Mouse (Mus musculus): ENCODE results near the gene Rps26. TPM values are rescaled to one million over a fixed set of nuclear protein-coding genes. Genes with fewer than 3 reads are reported as not detected.
A peak's percentile ranks its signal among the peaks of the same experiment; 100 is the strongest.

Gene Rps26
- 893 and 949 TPM in 2 replicates for polyA plus RNA-seq (2015; fragmentation: Nextera tagmentation; extraction: Ambion mirVana)

DNA sequence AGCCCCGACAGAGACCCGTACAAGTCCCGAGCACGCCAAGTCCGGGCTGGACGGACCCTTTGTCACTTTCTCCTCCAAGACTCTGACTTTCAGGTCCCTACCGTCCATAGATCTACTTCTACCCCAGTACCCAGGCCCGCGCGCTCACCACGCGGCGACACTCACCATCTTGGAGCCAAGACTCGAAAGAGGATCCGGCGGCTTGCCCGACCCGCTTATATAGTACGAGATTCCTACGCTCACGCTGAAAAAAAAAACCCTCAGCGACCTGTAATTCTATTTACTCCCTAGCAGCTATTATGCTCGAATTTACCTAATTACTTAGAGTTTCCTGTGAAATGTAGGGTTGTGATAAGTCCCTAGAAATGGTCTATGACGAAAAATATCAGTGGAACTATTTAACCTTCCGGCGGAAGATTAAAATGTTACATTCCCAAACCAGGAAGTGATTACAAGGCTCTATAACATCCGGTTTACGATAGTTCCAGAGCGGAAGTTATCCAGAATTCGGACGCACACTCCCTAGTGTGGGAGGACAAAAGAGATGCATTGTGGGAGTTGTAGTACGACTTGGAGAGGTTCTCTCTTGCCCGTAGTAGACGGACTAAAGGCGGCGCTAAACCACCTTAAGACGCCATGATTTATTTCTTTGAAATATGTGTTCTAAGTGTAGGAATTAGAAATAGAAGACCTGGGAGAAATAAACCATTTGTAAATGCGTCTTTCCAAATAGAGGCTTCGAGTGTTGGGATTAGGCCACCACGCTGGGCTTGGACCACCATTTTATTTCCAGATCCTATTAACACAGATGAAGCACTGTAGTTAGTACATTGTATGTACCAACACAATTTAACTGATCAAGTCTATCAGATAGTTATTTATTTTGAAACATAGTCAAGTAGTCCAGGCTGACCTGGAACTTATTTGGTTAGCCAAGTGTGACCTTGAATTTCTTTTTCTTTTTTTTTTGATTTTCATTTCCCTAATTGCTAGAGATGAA is at the start of gene Rps26:
Gene Rps26, minus strand, starts transcription at position 437 of the 1,000 bp plus-strand sequence.
- Histone ChIP-seq H3K36me3 (peaks cover 29% of the 10 kb centered on the region), H3K27ac (peak within 1 kb of the TSS; percentile 76), H3K4me3 (peak within 1 kb of the TSS; percentile 81), H3K27me3 (no peaks in the 10 kb centered on the region), H3K9ac (peak within 1 kb of the TSS; percentile 98), H3K4me1 (peaks cover 6% of the 10 kb centered on the region), H3K9me3 (no peaks in the 10 kb centered on the region), H3K4me2 (peak within 1 kb of the TSS; percentile 89)
- WGBS, result 1% methylated on average over 40 of the region's 40 CpGs
- ATAC-seq (ENCODE audit: insufficient number of reproducible peaks, insufficient read depth, low FRiP score, low TSS enrichment, low read depth), result peak; percentile 89

DNA sequence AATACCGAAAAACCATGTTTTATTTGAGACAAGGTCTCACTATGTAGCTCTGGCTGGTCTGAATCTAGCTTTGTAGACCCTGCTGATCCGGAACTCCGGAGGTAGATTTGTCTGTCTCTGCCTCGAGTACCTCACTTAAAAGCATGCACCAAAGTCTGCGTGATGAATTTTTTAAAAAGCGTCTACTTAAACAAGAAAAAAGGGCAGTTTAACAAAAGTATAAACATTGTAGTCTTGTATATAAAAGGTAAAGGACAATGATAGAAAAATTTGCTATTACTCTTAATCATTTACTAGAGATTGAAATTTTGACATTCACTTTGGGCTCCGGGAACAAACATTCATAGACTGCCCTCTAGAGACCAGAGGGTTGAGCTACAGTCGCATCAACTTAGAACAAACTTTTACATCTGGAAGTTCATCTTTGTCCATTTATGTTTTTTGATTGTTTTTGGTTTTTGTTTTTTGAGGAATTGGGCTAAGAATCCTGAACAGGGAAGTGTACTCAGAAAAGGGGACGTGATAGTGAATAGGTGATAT is 48.0 kb upstream of the Rps26 start:
- ATAC-seq (ENCODE audit: insufficient number of reproducible peaks, insufficient read depth, low FRiP score, low TSS enrichment, low read depth), result no peak
- peak overlapping the region; percentile 92 for H3K4me2 ChIP-seq
- peak overlapping the region; percentile 34; the same call in 1 of the 2 replicates for H3K27ac ChIP-seq
- H3K4me3 ChIP-seq, result peak overlapping the region; percentile 65
- H3K27me3 ChIP-seq, result no peaks in the 10 kb centered on the region
- H3K36me3 ChIP-seq, result peaks cover 22% of the 10 kb centered on the region
- WGBS, result 4% methylated on average over 9 of the region's 9 CpGs
- H3K9ac ChIP-seq, result peak overlapping the region; percentile 77
- no peaks in the 10 kb centered on the region for H3K9me3 ChIP-seq
- peaks cover 13% of the 10 kb centered on the region for H3K4me1 ChIP-seq

DNA sequence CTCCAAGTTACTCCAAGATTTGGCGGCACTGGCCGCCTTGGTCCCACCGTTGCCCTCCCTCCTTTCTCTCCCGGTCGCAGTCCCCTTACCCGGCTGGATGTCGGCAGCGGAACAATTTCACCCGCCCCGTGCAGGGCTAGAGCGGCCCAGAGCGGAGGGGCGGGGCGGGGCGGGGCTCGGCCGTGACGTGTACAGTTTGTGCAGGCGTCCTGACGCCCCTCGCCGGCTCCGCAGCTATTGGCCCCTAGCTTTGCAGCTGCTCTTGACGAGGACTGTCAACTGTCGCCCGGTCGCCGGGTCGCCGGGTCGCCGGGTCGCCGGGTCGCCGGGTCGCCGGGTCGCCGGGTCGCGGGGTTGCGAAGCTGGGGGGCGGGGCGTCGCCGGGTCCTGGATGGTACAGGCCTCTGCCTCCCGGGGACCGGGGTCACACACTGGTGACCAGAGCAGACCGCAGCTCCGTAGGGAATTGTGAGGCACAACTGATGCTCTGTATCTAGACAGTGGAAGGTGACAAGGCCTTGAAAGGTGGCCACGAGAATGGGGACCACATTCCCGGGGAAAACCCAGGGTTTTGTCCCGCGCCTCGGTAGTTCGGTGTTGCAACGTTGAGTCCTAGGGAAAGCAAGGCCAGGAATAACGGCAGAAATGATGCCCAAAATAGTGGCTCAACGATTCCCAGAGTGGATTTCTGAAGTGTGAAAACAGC is 47.4 kb upstream of the Rps26 start, which contains the start of gene Suox:
Gene Suox, minus strand, starts transcription at position 311 of the 706 bp plus-strand sequence.
- Histone ChIP-seq H3K9ac (peak within 1 kb of the TSS; percentile 77), H3K4me2 (peak within 1 kb of the TSS; percentile 92), H3K36me3 (peaks cover 16% of the 10 kb centered on the region), H3K9me3 (no peaks in the 10 kb centered on the region), H3K4me3 (peak within 1 kb of the TSS; percentile 65), H3K27ac (peak within 1 kb of the TSS; percentile 34), H3K27me3 (no peaks in the 10 kb centered on the region), H3K4me1 (peaks cover 16% of the 10 kb centered on the region)
- under 1% methylated on average over 60 of the region's 60 CpGs for WGBS
- peak; percentile 86 for ATAC-seq (ENCODE audit: insufficient number of reproducible peaks, insufficient read depth, low FRiP score, low TSS enrichment, low read depth)

DNA sequence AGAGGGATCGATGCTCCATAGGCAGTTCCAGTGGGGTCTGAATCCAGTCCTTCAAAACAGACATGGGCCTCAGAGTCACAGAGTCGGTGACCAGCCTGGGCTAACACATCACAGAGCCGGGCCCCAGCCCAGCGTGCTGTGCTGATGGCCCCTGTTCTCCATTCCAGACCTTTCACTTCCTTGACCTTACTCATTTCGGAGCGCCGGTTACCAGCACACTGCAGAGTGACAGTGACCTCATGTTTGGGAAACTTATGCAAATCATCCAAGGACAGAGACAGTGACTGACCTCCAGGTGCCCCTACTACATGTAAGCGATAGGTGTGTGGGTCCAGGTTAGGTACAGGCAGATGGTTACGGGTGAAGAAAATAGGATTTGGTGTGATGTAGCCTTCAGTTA is 44.6 kb upstream of the Rps26 start:
- Histone ChIP-seq H3K27ac (no peak overlapping the region), H3K4me2 (no peak overlapping the region), H3K27me3 (no peaks in the 10 kb centered on the region), H3K4me3 (no peak overlapping the region), H3K4me1 (peaks cover 25% of the 10 kb centered on the region), H3K9me3 (no peaks in the 10 kb centered on the region), H3K9ac (0 out of 2 replicates have a peak overlapping the region, but pooled peaks have one; percentile 32), H3K36me3 (peaks cover 10% of the 10 kb centered on the region)
- no peak for ATAC-seq (ENCODE audit: insufficient number of reproducible peaks, insufficient read depth, low FRiP score, low TSS enrichment, low read depth)
- WGBS, result 93% methylated on average over 9 of the region's 9 CpGs

DNA sequence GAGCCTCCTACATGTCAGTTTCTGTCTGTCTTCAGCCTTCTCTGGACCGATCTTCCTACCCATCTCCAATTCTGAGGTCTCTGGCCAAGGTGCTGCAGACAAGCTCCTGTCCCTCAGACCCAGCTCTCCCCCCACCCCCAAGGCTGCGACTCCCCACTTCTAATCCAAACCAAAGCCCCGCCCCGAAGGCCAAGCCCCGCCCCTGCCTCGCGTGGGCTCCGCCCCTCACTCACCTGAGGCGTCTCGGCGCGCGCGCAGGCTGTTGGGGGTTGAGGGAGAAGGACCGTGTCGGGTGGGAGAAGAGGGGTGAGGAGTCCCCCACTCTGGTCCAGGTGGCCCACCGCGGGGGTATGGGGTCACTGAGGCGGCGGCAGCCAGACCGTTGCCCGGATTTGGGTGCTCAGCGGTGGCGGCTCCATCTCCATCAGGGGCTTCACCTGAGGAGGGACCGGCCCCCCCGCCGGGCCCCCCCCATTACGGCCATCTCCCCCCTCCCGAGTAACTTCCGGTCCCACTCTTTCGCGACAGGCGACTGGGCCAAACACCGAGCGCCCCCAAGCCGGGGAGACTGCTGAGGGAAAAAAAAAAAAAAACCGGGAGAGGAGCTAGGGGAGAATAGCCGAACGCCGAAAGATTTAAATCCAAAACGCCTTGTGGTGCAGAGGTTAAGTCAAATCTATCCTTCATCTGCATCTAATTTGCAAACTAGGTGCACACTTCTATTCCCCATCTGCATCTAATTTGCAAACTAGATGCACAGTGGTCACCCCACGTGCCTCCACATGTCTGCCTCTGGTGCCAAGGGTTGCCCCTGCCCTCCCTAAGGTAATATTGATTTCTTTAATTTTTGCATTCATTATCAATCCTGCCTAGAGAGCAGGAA is 42.5 kb upstream of the Rps26 start:
- no peaks in the 10 kb centered on the region for H3K27me3 ChIP-seq
- H3K27ac ChIP-seq, result peak overlapping the region; percentile 96
- H3K4me3 ChIP-seq, result peak overlapping the region; percentile 78
- WGBS, result under 1% methylated on average over 42 of the region's 42 CpGs
- H3K9me3 ChIP-seq, result no peaks in the 10 kb centered on the region
- H3K36me3 ChIP-seq, result peaks cover 9% of the 10 kb centered on the region
- peaks cover 25% of the 10 kb centered on the region for H3K4me1 ChIP-seq
- H3K9ac ChIP-seq, result peak overlapping the region; percentile 83
- peak; percentile 72; the same call in 1 of the 2 replicates for ATAC-seq (ENCODE audit: insufficient number of reproducible peaks, insufficient read depth, low FRiP score, low TSS enrichment, low read depth)
- H3K4me2 ChIP-seq, result peak overlapping the region; percentile 68

DNA sequence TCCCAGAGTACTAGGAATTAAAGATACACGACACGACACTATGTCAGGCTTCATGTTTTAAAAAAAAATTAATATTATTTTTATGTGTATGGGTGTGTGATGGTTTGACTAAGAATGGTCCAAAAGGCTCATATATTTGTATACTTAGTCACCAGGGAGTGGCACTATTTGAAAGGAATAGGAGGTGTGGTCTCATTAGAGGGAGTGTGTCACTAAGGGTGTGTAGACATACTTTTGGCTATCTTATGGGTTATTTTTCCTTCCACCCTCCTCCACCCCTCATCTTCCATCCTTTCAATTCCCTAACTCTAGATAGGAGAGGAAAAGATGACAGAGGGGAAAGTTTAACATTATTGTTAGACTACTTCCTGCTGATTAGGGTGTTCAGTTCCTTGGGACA is 39.3 kb upstream of the Rps26 start:
- Histone ChIP-seq H3K36me3 (no peaks in the 10 kb centered on the region; the same call in 1 of the 2 replicates), H3K27me3 (no peaks in the 10 kb centered on the region), H3K4me2 (no peak overlapping the region), H3K27ac (no peak overlapping the region), H3K9ac (no peak overlapping the region), H3K9me3 (no peaks in the 10 kb centered on the region), H3K4me3 (no peak overlapping the region), H3K4me1 (0 out of 2 replicates have a peak, but pooled peaks cover 15% of the 10 kb centered on the region)
- WGBS, result 95% methylated on average over 2 of the region's 2 CpGs
- ATAC-seq (ENCODE audit: insufficient number of reproducible peaks, insufficient read depth, low FRiP score, low TSS enrichment, low read depth), result no peak

DNA sequence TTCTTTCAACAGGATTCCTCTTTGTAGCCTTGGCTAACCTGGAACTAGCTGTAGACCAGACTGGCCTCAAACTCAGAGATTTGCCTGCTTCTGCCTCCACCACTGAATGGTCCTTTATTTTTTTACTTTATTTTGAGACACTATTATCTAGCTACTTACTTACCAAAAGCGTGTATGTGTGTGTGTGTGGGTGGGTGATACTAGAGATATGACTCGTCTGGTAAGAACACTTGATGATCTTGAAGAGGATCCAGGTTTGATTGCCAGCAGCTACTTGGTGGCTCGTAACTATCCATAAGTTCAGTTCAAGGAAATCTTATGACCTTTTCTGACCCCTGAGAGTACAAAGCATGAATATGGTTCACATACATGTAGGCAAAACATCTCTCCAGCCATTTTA is 38.8 kb upstream of the Rps26 start:
- Histone ChIP-seq H3K27ac (no peak overlapping the region), H3K4me3 (no peak overlapping the region), H3K4me1 (0 out of 2 replicates have a peak, but pooled peaks cover 15% of the 10 kb centered on the region), H3K27me3 (no peaks in the 10 kb centered on the region), H3K9me3 (no peaks in the 10 kb centered on the region), H3K36me3 (no peaks in the 10 kb centered on the region), H3K9ac (no peak overlapping the region), H3K4me2 (no peak overlapping the region)
- WGBS, result 86% methylated on average over 3 of the region's 3 CpGs
- no peak for ATAC-seq (ENCODE audit: insufficient number of reproducible peaks, insufficient read depth, low FRiP score, low TSS enrichment, low read depth)

DNA sequence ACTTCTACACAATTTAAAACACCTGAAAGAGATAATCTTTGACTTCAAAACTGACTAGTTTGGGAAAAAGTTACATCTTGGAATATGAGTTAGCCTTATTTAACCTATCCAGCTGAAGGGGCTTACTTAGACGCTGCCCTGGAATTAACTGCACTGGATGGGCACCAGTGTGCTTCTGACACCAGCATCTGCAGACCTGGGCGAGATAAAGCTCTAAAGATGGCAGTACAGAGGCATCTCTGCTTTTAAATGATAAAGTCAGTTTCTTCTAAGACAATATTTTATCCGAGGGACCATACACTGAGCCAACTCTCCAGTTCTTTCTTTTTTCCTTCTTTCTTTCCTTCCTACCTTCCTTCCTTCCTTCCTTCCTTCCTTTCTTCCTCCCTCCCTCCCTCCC is 38.3 kb upstream of the Rps26 start:
- no peaks in the 10 kb centered on the region for H3K27me3 ChIP-seq
- ATAC-seq (ENCODE audit: insufficient number of reproducible peaks, insufficient read depth, low FRiP score, low TSS enrichment, low read depth), result no peak
- 63% methylated on average over 3 of the region's 3 CpGs for WGBS

DNA sequence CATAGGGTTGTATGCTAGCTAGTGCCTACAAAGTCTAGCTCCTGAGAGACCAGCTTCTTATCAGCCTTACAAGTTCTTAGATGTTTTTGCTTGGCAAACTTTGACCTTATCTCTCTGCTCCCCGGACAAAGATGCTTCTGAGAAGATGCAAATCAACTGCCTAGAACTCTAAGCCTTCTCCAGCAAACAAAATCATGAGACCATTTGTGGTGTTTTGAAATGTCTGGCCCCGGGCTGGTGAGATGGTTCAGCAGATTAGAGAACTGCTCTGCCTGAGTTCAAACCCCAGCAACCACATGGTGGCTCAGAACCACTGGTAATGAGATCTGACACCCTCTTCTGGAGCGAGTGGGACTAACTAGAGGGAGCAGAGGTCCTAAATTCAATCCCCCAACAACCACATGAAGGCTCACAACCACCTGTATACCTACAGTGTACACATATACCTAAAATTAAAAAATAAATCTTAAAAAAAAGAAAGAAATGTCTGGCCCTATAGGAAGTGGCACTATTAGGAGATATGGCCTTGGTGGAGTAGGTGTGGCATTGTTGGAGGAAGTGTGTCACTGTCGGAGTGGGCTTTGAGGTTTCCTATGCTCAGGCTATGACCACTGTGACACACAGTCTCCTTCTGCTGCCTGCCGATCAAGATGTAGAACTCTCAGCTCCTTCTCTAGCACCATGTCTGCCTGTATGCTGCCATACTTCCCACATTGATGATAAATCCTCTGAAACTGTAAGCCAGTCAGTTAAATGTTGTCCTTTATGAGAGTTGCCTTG is 37.1 kb upstream of the Rps26 start:
- Histone ChIP-seq H3K27me3 (no peaks in the 10 kb centered on the region), H3K27ac (no peak overlapping the region), H3K4me1 (0 out of 2 replicates have a peak, but pooled peaks cover 9% of the 10 kb centered on the region), H3K9me3 (no peaks in the 10 kb centered on the region), H3K9ac (no peak overlapping the region), H3K4me2 (no peak overlapping the region), H3K4me3 (no peak overlapping the region), H3K36me3 (no peaks in the 10 kb centered on the region)
- ATAC-seq (ENCODE audit: insufficient number of reproducible peaks, insufficient read depth, low FRiP score, low TSS enrichment, low read depth), result no peak
- 62% methylated on average over 5 of the region's 5 CpGs for WGBS

More for the DNA sequence above, 38.3 kb upstream of the Rps26 start:
- no peak overlapping the region for H3K9ac ChIP-seq
- H3K4me1 ChIP-seq, result 0 out of 2 replicates have a peak, but pooled peaks cover 15% of the 10 kb centered on the region
- no peak overlapping the region for H3K4me3 ChIP-seq
- H3K36me3 ChIP-seq, result no peaks in the 10 kb centered on the region
- no peaks in the 10 kb centered on the region for H3K9me3 ChIP-seq
- H3K4me2 ChIP-seq, result no peak overlapping the region
- H3K27ac ChIP-seq, result no peak overlapping the region

DNA sequence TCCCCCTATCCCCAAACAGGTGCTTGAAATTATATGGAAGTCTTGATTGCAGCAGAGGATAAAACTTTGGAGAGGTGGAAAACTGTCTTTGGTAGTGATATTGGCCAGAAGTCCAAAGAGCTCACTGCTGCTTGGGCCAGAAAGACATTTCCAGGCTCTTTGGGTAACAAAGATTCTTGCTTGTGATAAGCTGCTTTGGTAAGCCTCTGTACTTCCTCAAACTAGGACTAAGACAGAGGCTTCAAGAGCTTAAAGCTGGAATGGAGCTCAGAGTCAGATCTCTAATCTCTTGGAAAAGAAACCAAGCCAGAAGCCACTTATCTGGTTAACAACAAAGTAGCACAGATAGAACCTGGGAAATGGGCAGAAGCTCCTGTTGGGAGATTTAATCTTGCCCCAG is 35.9 kb upstream of the Rps26 start:
- Histone ChIP-seq H3K9me3 (no peaks in the 10 kb centered on the region), H3K27me3 (no peaks in the 10 kb centered on the region), H3K4me2 (no peak overlapping the region), H3K4me3 (no peak overlapping the region), H3K27ac (no peak overlapping the region), H3K9ac (no peak overlapping the region), H3K4me1 (no peaks in the 10 kb centered on the region), H3K36me3 (no peaks in the 10 kb centered on the region)
- ATAC-seq (ENCODE audit: insufficient number of reproducible peaks, insufficient read depth, low FRiP score, low TSS enrichment, low read depth), result no peak
